In the genomic region with DNA sequence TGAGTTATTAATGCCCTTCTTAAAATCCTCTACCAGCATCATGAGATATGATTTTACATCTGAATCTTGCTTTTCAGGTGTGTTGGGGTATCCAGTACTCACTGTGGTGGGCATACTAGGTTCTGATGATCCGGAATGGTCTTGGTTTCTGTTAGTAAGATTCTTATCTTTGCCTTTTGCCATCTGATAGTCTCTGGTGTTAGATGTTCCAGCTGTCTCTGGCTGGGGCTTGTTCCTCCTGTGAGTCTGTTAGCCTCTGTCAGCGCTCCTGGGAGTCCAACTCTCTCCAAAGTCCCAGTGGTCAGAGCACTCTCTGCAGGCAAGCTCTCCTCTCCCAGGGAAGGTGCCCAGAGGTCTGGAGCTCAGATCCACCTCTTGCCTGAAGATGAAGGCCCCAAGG, we compare ENCODE assay signal across 8 mouse cellular contexts.
DNase-seq lines count a peak whose midpoint lies in the region.
"Not testable (repeated sequence)": the region's sequence is repeated elsewhere in the genome, so short reads cannot be mapped to it uniquely, and the experiment has no call there.

No protein-coding gene starts in this region.

- DNase-seq in T-cell, adult 2 months (ENCODE audit: low spot score), result peak; percentile 7
- peak; percentile 21 for DNase-seq in cerebellum, adult 9-10 months
- peak; percentile 15 for DNase-seq in gastrocnemius, postnatal 14 days
- peak; percentile 21 to 27 for DNase-seq in heart, postnatal 36 days
- DNase-seq in layer of hippocampus, adult 11-12 months (ENCODE audit: low spot score), result peak; percentile 15
- peak; percentile 22 for DNase-seq in lung, postnatal 10 days
- DNase-seq in right cerebral cortex, postnatal 10 days (ENCODE audit: low spot score in 2 of 2), result peak; percentile 20 to 26
- DNase-seq in thymus, postnatal 14 days, result peak; percentile 13

- intact Hi-C loops in gastrocnemius, postnatal 14 days (cut with DNase I; ENCODE audit: low total_unique reads); heart, postnatal 36 days (cut with DNase I): not testable (repeated sequence)

Comparison
In these comparisons a context has a peak if more than half of its experiments do, and no peak if none do; other contexts are left out.
1. Peak in every context shown above with its lines: DNase-seq.